Mouse (Mus musculus): ENCODE results near the gene Uri1. TPM values are rescaled to one million over a fixed set of nuclear protein-coding genes. Genes with fewer than 3 reads are reported as not detected.

Gene Uri1
- polyA plus RNA-seq, 1 experiment from 2014 or later, result 18.2 TPM

DNA sequence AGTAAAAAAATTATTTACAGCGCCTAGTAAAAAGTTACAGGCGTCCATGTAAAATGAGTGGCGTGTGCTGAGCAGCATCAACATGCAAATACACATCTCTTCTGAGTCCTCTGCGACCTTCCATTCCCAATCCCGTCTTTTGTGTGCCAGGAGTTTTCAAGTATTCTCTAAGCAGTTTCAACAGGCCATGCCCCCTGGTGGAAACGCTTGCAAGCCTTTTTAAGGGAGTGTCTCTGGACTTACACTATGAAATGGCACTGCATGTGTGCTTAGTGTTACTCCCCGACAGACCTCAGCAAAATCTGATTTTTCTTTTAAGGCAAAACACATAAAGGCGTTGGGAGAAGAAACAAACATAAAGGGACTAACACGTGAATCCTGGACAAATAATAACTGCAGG lies 50.8 kb downstream of the Uri1 start:
- no peak overlapping the region for H3K9ac ChIP-seq
- WGBS (ENCODE audit: insufficient replicate concordance), result 73% methylated on average over 9 of the region's 9 CpGs

DNA sequence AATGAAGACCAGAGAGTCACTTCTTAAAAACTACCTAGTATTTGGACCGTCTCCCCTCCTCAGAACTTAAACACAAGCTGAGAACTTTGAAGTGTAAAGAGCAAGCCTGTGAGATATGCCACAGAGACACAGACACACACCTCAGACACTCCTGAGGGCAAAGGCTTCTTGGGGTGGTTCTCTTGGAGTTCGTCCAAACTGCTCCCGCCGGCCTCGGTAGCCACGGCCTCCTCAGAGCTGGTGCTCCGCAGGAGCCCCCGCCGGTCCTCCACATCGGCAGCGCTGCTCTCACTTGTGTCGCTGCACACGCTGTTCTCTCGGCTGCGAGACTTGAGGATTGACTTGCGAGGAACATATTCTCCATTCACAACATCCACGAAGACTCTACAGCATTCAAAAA lies 61.0 kb downstream of the Uri1 start:
- Histone ChIP-seq H3K27ac (no peak overlapping the region), H3K27me3 (no peaks in the 10 kb centered on the region), H3K9me3 (replicated peaks) (no peaks in the 10 kb centered on the region), H3K36me3 (peaks cover 38% of the 10 kb centered on the region), H3K4me1 (replicated peaks) (no peaks in the 10 kb centered on the region), H3K9ac (no peak overlapping the region), H3K4me3 (replicated peaks) (no peak overlapping the region), H3K4me2 (no peak overlapping the region)
- DNase-seq (no peak), ATAC-seq (ENCODE audit: low read depth) (no peak)
- WGBS (ENCODE audit: insufficient replicate concordance), result 89% methylated on average over 17 of the region's 17 CpGs

More for the DNA sequence above, 50.8 kb downstream of the Uri1 start:
- no peaks in the 10 kb centered on the region for H3K36me3 ChIP-seq
- no peaks in the 10 kb centered on the region for H3K27me3 ChIP-seq
- no peak overlapping the region for H3K4me2 ChIP-seq
- ATAC-seq (ENCODE audit: low read depth) (no peak), DNase-seq (no peak)
- no peaks in the 10 kb centered on the region for H3K9me3 ChIP-seq (replicated peaks)
- peaks cover 12% of the 10 kb centered on the region for H3K4me1 ChIP-seq (replicated peaks)
- H3K27ac ChIP-seq, result no peak overlapping the region
- H3K4me3 ChIP-seq (replicated peaks), result no peak overlapping the region

DNA sequence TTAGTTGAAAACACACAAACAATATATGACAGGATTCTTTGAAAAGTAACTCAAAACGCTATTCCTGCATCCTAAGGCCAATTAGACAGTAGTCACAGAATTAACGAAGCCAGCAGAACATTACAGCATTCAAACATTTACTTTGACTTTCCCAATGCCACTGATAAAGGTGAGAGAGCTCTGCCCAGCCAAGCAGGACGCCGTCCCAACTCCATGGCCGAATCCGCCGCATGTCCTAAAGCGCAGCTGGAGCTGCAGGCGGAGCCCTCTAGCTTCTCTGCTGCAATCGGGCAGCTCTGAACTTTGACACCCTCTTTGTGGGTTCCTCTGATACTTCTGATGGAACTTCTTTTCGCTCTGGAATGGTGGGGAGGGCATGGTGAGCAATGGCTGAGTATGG lies 62.1 kb downstream of the Uri1 start:
- no peaks in the 10 kb centered on the region for H3K9me3 ChIP-seq (replicated peaks)
- no peak overlapping the region for H3K4me3 ChIP-seq (replicated peaks)
- no peak overlapping the region for H3K4me2 ChIP-seq
- H3K36me3 ChIP-seq, result peaks cover 45% of the 10 kb centered on the region
- WGBS (ENCODE audit: insufficient replicate concordance), result 81% methylated on average over 11 of the region's 11 CpGs
- H3K9ac ChIP-seq, result no peak overlapping the region
- H3K27me3 ChIP-seq, result no peaks in the 10 kb centered on the region
- no peak for ATAC-seq (ENCODE audit: low read depth)
- H3K4me1 ChIP-seq (replicated peaks), result no peaks in the 10 kb centered on the region
- H3K27ac ChIP-seq, result no peak overlapping the region
- no peak for DNase-seq

DNA sequence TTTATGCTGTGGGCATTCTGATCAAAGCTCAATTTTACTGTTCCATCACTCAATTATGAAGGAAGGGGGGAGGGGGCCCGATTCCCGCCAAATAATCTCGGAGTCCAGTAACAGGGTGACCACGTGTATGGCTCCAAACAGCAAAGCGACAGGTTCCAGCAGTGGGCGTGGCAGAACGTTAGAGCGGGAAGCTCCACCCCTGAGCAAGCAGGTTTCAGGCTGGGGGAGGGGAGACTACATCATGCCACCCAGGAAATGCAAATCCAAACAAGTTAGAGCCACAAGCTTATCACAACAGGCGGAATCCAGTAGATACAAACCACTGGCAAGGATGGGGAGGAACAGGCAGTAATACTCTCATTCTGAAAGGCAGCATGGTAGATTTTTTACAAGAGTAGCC lies 71.5 kb downstream of the Uri1 start:
- H3K27me3 ChIP-seq, result no peaks in the 10 kb centered on the region
- no peak overlapping the region for H3K4me3 ChIP-seq (replicated peaks)
- no peak overlapping the region for H3K9ac ChIP-seq
- 70% methylated on average over 9 of the region's 9 CpGs for WGBS (ENCODE audit: insufficient replicate concordance)
- no peaks in the 10 kb centered on the region for H3K9me3 ChIP-seq (replicated peaks)
- H3K27ac ChIP-seq, result no peak overlapping the region
- H3K36me3 ChIP-seq, result peaks cover 2% of the 10 kb centered on the region
- H3K4me2 ChIP-seq, result no peak overlapping the region
- DNase-seq, result no peak
- ATAC-seq (ENCODE audit: low read depth), result no peak
- H3K4me1 ChIP-seq (replicated peaks), result no peaks in the 10 kb centered on the region

DNA sequence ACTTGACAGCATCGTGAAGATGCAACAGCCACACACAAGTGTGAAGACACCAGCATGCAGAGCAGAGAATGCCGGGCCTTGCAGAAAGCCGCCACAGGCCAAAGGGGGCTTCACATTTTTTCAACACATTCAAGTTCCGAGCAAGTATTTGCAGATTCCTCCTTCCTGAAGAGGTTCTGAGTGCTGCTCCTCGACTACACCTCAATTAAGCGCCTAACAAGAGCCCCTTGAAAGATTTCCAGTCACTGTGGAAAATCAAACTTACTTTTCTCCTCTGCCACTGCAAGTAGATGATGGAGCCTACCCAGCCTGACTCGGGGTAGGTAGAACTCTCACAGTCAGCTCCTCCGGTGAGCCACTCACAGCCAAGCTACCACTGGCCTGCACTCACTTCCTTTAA lies 86.9 kb downstream of the Uri1 start:
- Histone ChIP-seq H3K9me3 (replicated peaks) (no peaks in the 10 kb centered on the region), H3K4me1 (replicated peaks) (0 out of 2 replicates have a peak, but pooled peaks cover 4% of the 10 kb centered on the region), H3K27ac (no peak overlapping the region), H3K9ac (no peak overlapping the region), H3K27me3 (no peaks in the 10 kb centered on the region), H3K36me3 (peaks cover 11% of the 10 kb centered on the region; the same call in 1 of the 2 replicates), H3K4me3 (replicated peaks) (no peak overlapping the region), H3K4me2 (no peak overlapping the region)
- no peak for DNase-seq
- 76% methylated on average over 8 of the region's 8 CpGs for WGBS (ENCODE audit: insufficient replicate concordance)
- ATAC-seq (ENCODE audit: low read depth), result no peak

DNA sequence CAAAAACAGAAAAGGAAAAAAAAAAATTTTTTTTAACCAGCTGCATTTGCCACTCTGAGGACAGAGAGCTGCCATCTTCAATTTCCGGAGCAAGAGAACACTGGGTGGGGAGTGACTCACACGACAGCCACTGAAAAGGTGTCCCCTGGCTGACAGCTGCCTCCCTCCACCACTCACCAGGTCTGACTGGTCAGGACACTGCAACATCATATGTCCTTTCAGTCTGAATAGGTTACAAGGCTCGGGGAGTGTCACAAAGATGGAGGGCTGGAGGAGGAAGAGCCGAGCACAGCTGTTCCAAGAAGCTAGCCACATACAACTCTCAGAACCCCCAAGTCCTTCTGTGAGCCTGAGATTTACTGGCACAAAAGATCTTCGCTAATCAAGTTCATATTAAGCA lies 87.6 kb downstream of the Uri1 start:
- Histone ChIP-seq H3K4me1 (replicated peaks) (0 out of 2 replicates have a peak, but pooled peaks cover 4% of the 10 kb centered on the region), H3K9ac (no peak overlapping the region), H3K4me3 (replicated peaks) (no peak overlapping the region), H3K36me3 (peaks cover 11% of the 10 kb centered on the region; the same call in 1 of the 2 replicates), H3K27ac (no peak overlapping the region), H3K4me2 (no peak overlapping the region), H3K9me3 (replicated peaks) (no peaks in the 10 kb centered on the region), H3K27me3 (no peaks in the 10 kb centered on the region)
- DNase-seq, result no peak
- ATAC-seq (ENCODE audit: low read depth), result no peak
- WGBS (ENCODE audit: insufficient replicate concordance), result 70% methylated on average over 5 of the region's 5 CpGs

DNA sequence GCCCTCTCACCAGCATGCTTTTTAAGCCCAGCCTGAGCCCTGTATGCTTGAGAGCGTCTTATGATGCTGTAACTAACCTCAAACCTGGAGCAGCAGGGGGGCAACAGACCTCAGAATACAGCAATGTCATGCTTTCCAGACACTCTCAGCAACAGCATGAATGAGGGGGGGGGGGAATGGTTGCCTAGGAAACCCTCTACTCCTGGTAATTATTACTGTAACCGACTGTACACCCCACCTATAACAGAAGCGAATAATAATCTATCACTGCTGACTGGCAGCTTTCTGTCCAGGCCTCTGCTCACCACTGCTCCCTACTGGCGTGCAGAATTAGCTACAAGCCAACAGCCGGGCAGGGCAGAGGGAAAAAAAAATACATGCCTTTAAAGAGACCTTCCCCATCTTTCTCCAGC lies 88.6 kb downstream of the Uri1 start:
- no peaks in the 10 kb centered on the region for H3K27me3 ChIP-seq
- 37% methylated on average over 5 of the region's 5 CpGs for WGBS (ENCODE audit: insufficient replicate concordance)
- peaks cover 6% of the 10 kb centered on the region; the same call in 1 of the 2 replicates for H3K36me3 ChIP-seq
- H3K27ac ChIP-seq, result no peak overlapping the region
- H3K4me2 ChIP-seq, result no peak overlapping the region
- no peak overlapping the region for H3K9ac ChIP-seq
- DNase-seq (no peak), ATAC-seq (ENCODE audit: low read depth) (no peak)
- no peak overlapping the region for H3K4me3 ChIP-seq (replicated peaks)
- H3K9me3 ChIP-seq (replicated peaks), result no peaks in the 10 kb centered on the region
- 0 out of 2 replicates have a peak, but pooled peaks cover 4% of the 10 kb centered on the region for H3K4me1 ChIP-seq (replicated peaks)

DNA sequence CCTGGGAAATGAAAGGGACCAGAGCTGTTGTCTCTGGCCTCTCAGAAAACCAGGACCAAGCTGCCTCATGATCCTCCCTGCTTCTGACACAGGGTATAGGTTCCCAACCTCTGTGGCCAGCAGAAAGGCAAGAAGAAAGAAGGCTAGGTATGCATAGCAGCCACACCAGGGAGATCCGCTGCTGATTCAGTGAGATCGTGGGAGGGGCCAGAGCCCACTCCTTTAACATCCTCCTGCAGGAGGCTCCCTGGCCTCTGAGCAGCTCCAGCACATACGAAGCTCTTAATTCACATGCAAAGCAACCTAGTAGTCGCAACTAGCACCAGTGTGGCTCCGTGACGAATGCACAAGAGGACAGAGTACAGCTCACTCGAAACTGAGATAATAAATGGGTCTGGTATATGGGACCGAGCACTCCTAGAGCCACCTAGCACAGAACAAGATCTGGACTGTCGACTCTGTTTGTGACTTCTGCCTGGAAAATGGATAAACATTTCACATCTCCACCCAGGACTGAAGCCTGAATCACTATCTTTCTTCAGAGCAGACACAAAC lies 89.5 kb downstream of the Uri1 start:
- H3K9me3 ChIP-seq (replicated peaks), result no peaks in the 10 kb centered on the region
- no peak overlapping the region for H3K9ac ChIP-seq
- no peaks in the 10 kb centered on the region for H3K36me3 ChIP-seq
- no peak overlapping the region for H3K4me2 ChIP-seq
- no peaks in the 10 kb centered on the region for H3K27me3 ChIP-seq
- H3K4me3 ChIP-seq (replicated peaks), result no peak overlapping the region
- DNase-seq (no peak), ATAC-seq (ENCODE audit: low read depth) (peak; percentile 24; the same call in 1 of the 2 replicates)
- 0 out of 2 replicates have a peak, but pooled peaks cover 4% of the 10 kb centered on the region for H3K4me1 ChIP-seq (replicated peaks)
- no peak overlapping the region for H3K27ac ChIP-seq
- WGBS (ENCODE audit: insufficient replicate concordance), result 69% methylated on average over 9 of the region's 9 CpGs

DNA sequence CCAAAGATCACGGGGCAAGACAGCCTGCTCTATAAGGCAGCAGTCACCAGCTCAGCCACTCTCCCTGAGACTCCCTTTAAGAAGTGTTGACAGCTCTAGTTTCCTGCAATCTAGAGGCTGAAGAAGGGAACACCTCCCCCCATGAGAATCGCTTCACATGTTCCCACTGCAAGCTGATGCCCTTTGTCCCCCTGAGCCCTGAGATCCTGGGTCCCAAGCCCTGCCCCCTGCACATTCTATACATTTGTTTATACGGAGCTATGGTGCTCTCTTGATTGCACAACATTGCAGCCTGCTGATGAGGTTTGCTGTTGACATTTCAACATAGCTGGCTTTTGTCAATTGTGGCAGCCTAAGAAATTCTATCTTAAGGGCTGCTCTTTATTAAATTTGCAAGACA lies 91.7 kb downstream of the Uri1 start:
- H3K4me3 ChIP-seq (replicated peaks), result no peak overlapping the region
- 0 out of 2 replicates have a peak, but pooled peaks cover 4% of the 10 kb centered on the region for H3K4me1 ChIP-seq (replicated peaks)
- H3K9me3 ChIP-seq (replicated peaks), result no peaks in the 10 kb centered on the region
- WGBS (ENCODE audit: insufficient replicate concordance), result 29% methylated on average over 3 of the region's 3 CpGs
- H3K4me2 ChIP-seq, result 0 out of 2 replicates have a peak overlapping the region, but pooled peaks have one; percentile 12
- no peaks in the 10 kb centered on the region for H3K27me3 ChIP-seq
- H3K27ac ChIP-seq, result peak overlapping the region; percentile 50; the same call in 1 of the 2 replicates
- DNase-seq (no peak), ATAC-seq (ENCODE audit: low read depth) (peak; percentile 84)
- H3K36me3 ChIP-seq, result no peaks in the 10 kb centered on the region
- no peak overlapping the region for H3K9ac ChIP-seq

DNA sequence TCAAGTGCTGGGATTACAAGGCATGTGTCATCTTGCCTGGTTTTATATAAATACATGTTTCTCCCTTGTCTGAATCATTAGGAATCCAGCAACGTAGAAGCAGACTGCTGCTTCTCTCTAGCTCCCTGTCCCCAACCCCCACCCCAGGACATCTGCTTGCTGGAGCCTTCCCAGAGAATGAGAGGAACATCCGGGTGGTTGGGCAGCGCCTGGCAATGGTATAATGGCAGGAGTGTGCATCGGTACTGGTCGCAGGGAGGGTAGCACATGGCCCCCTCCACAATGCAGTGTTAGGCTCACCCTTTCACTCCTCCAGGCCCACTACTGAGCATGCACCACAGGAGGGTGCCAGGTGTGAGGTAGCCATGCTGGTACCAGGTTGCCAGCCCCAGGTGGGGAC lies 93.6 kb downstream of the Uri1 start:
- 66% methylated on average over 5 of the region's 5 CpGs for WGBS (ENCODE audit: insufficient replicate concordance)
- no peak overlapping the region for H3K4me2 ChIP-seq

DNA sequence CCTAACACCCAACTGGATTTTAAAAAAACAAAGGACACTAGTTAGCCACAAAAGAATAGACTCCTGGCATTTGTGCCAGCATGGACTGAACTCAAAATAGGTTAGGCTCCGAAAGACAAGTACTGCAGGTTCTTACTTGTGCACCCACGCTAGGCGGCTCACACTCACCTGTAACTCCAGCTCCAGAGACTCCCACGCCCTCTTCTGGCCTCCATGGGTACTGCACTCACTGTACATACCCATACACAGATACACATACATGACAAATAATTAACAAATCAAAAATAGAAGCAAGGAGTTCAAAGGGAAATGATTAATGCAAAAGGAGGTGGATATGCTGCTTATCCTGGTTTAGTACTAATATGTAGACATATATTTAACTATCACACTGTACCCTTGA lies 100.4 kb downstream of the Uri1 start:
- H3K9ac ChIP-seq, result no peak overlapping the region
- no peaks in the 10 kb centered on the region; the same call in 1 of the 2 replicates for H3K9me3 ChIP-seq (replicated peaks)
- H3K4me2 ChIP-seq, result no peak overlapping the region
- H3K36me3 ChIP-seq, result no peaks in the 10 kb centered on the region
- H3K27ac ChIP-seq, result no peak overlapping the region
- 56% methylated on average over 4 of the region's 4 CpGs for WGBS (ENCODE audit: insufficient replicate concordance)
- no peaks in the 10 kb centered on the region for H3K4me1 ChIP-seq (replicated peaks)
- DNase-seq, result no peak
- no peak for ATAC-seq (ENCODE audit: low read depth)
- H3K4me3 ChIP-seq (replicated peaks), result no peak overlapping the region
- H3K27me3 ChIP-seq, result no peaks in the 10 kb centered on the region

More for the DNA sequence above, 93.6 kb downstream of the Uri1 start:
- DNase-seq (no peak), ATAC-seq (ENCODE audit: low read depth) (no peak)
- Histone ChIP-seq H3K9ac (no peak overlapping the region), H3K27ac (no peak overlapping the region), H3K36me3 (no peaks in the 10 kb centered on the region), H3K4me1 (replicated peaks) (0 out of 2 replicates have a peak, but pooled peaks cover 4% of the 10 kb centered on the region), H3K27me3 (no peaks in the 10 kb centered on the region), H3K9me3 (replicated peaks) (no peaks in the 10 kb centered on the region), H3K4me3 (replicated peaks) (no peak overlapping the region)

Measured in liver, embryonic 13.5 days (tissue).